13 mouse cellular contexts compared by ENCODE assay signal in the genomic region with DNA sequence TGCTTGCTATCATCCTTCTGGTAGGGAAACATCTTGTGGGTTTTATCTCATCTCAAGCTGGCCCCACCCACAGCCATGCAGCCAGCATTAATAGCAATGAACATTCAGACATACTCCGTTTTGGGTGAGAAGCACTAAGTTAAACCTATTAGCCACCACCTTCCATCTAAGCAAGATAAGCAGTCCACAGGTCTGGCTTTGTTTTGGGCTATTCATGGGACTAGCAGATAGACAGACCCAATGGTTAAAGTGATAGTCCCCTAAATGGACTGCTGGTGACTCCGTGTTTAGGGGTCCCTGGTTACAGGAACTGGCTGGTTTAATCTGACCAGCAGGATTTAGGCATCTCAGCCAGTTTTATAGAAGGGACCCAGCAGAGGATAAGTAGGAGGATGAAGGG. TPM values are rescaled to one million over a fixed set of nuclear protein-coding genes. Genes with fewer than 3 reads are reported as not detected.
DNase-seq lines count a peak whose midpoint lies in the region; ATAC-seq and TF ChIP-seq lines count a peak whose summit lies in the region.
"Had no signal": no experiment of that assay in that cellular context is flagged by ENCODE, and none has a peak within 500 bp of the region (broad histone marks: within the 10 kb centered on the region; RNA-seq: fewer than 3 reads in every experiment).

No protein-coding gene starts in this region.

- H3K27me3 ChIP-seq in hindbrain, embryonic 14.5 days (ENCODE audit: control insufficient read depth, insufficient read depth, low read length), result peaks cover 9% of the 10 kb centered on the region
- peaks cover 46% of the 10 kb centered on the region for H3K27me3 ChIP-seq in midbrain, embryonic 15.5 days (replicated peaks)

- H3K4me1 ChIP-seq in cortical plate, adult 2 months (ENCODE audit: control insufficient read depth, insufficient read depth, low read length), result peaks cover 9% of the 10 kb centered on the region
- peaks cover 22% of the 10 kb centered on the region; the same call in 1 of the 2 replicates for H3K4me1 ChIP-seq in hindbrain, embryonic 14.5 days (replicated peaks; ENCODE audit: control insufficient read depth, insufficient read depth, low read length)
- peaks cover 49% of the 10 kb centered on the region for H3K4me1 ChIP-seq in midbrain, embryonic 15.5 days

- H3K9me3 ChIP-seq in hindbrain, embryonic 14.5 days (ENCODE audit: control insufficient read depth, low read length), result no peaks in the 10 kb centered on the region
- H3K9me3 ChIP-seq in midbrain, embryonic 15.5 days, result no peaks in the 10 kb centered on the region

- no peak for TF ChIP-seq POLR2A in cortical plate, adult 2 months (IDR thresholded peaks at IDR 0.05; ENCODE audit: extremely low read depth, insufficient read depth, low read length)

- ATAC-seq in hindbrain, embryonic 14.5 days (ENCODE audit: low FRiP score), result no peak
- no peak for ATAC-seq in midbrain, embryonic 15.5 days (replicated peaks)
- ATAC-seq: activated CD4-positive, CD25-positive, alpha-beta regulatory T cell, adult 4 months had no signal

- H3K4me3 ChIP-seq in cortical plate, adult 2 months (ENCODE audit: insufficient read depth, low read length), result peak overlapping the region; percentile 67; the same call in 1 of the 2 replicates
- peak overlapping the region; percentile 68 for H3K4me3 ChIP-seq in hindbrain, embryonic 14.5 days (replicated peaks; ENCODE audit: low read length)
- H3K4me3 ChIP-seq in midbrain, embryonic 15.5 days, result peak overlapping the region; percentile 47

- peak overlapping the region; percentile 94 for H3K4me2 ChIP-seq in hindbrain, embryonic 14.5 days (replicated peaks)
- H3K4me2 ChIP-seq in midbrain, embryonic 15.5 days, result peak overlapping the region; percentile 63

- H3K27ac ChIP-seq in cortical plate, adult 2 months (ENCODE audit: insufficient read depth, low read length), result 0 out of 2 replicates have a peak overlapping the region, but pooled peaks have one; percentile 20
- peak overlapping the region; percentile 98 for H3K27ac ChIP-seq in hindbrain, embryonic 14.5 days
- H3K27ac ChIP-seq in midbrain, embryonic 15.5 days, result peak overlapping the region; percentile 76
- H3K27ac ChIP-seq: kidney, postnatal 0 days had no signal

- peak; percentile 26 for DNase-seq in cerebellum, adult 11-12 months
- DNase-seq in cerebellum, postnatal 36 days, result no peak
- no peak for DNase-seq in hindbrain, embryonic 14.5 days (ENCODE audit: low spot score)
- no peak for DNase-seq in adrenal gland, adult (ENCODE audit: inconsistent age in 2 of 2, low spot score in 1 of 2)
- no peak for DNase-seq in kidney, postnatal 10 days
- no peak for DNase-seq in thymus, postnatal 14 days
- DNase-seq: heart, adult 18-20 months; heart, postnatal 4 days had no signal

- H3K9ac ChIP-seq in hindbrain, embryonic 14.5 days, result peak overlapping the region; percentile 96
- peak overlapping the region; percentile 5; the same call in 1 of the 2 replicates for H3K9ac ChIP-seq in midbrain, embryonic 15.5 days

- no peak for TF ChIP-seq CTCF in cortical plate, adult 2 months (IDR thresholded peaks at IDR 0.05; ENCODE audit: extremely low read depth, insufficient read depth, low read length)

- 5% methylated on average over 2 of the region's 2 CpGs for WGBS in hindbrain, embryonic 14.5 days
- WGBS in midbrain, embryonic 15.5 days, result 6% methylated on average over 2 of the region's 2 CpGs

- peaks cover 19% of the 10 kb centered on the region for H3K36me3 ChIP-seq in hindbrain, embryonic 14.5 days (replicated peaks; ENCODE audit: control insufficient read depth, insufficient read depth)
- no peaks in the 10 kb centered on the region for H3K36me3 ChIP-seq in midbrain, embryonic 15.5 days (replicated peaks)

RNA-seq across cellular contexts. Expression of a gene that starts 41.5 kb away (rescaled TPM):
- not detected in 2 replicates for polyA plus RNA-seq in cortical plate, adult 2 months (2012; rRNA removed)
- polyA plus RNA-seq in hindbrain, embryonic 14.5 days (2014; fragmentation: Nextera tagmentation; extraction: Ambion mirVana), result 0.48 and 0.76 TPM in 2 replicates
- 0.14 TPM in 2 replicates for polyA plus RNA-seq in midbrain, embryonic 15.5 days (2015; fragmentation: Nextera tagmentation; extraction: Ambion mirVana)
- polyA plus RNA-seq: activated CD4-positive, CD25-positive, alpha-beta regulatory T cell, adult 4 months; frontal cortex, adult 2 months had no signal

Comparison
In these comparisons a context has a peak if more than half of its experiments do, and no peak if none do; other contexts are left out.
1. H3K27ac ChIP-seq: peak in every context shown above with its lines; median percentile 98 in hindbrain, embryonic 14.5 days; 76 in midbrain, embryonic 15.5 days; 20 in cortical plate, adult 2 months.